In genomic region chr2:128966236-128966635, GRCm38 (mm10) we compare ENCODE assay signal across 9 mouse cellular contexts. TPM values are rescaled to one million over a fixed set of nuclear protein-coding genes. Genes with fewer than 3 reads are reported as not detected.
DNase-seq lines count a peak whose midpoint lies in the region; ATAC-seq and TF ChIP-seq lines count a peak whose summit lies in the region.
"Had no signal": no experiment of that assay in that cellular context is flagged by ENCODE, and none has a peak within 500 bp of the region (broad histone marks: within the 10 kb centered on the region; RNA-seq: fewer than 3 reads in every experiment).

No protein-coding gene starts in this region.

- no peaks in the 10 kb centered on the region for H3K27me3 ChIP-seq in embryonic facial prominence, embryonic 13.5 days
- no peaks in the 10 kb centered on the region for H3K27me3 ChIP-seq in hindbrain, postnatal 0 days (ENCODE audit: insufficient read depth, low read length)
- H3K27me3 ChIP-seq in midbrain, embryonic 16.5 days (ENCODE audit: control insufficient read depth, insufficient read depth, low read depth, low read length): no peaks in the 10 kb centered on the region

- intact Hi-C loops in left cerebral cortex, adult 2 months (cut with DNase I): loop anchor here (5.0 kb wide), 1 partner anchor 101 kb away; the partner anchor contains the start of gene Ttl
- intact Hi-C loops in left cerebral cortex, postnatal 14 days (cut with DNase I): no loop called here

- no peak overlapping the region for H3K9ac ChIP-seq in embryonic facial prominence, embryonic 13.5 days
- H3K9ac ChIP-seq in hindbrain, postnatal 0 days (replicated peaks; ENCODE audit: low read length): peak overlapping the region; percentile 100
- H3K9ac ChIP-seq in midbrain, embryonic 16.5 days (ENCODE audit: low read depth, low read length): no peak overlapping the region

- H3K9me3 ChIP-seq in embryonic facial prominence, embryonic 13.5 days: no peaks in the 10 kb centered on the region
- no peaks in the 10 kb centered on the region for H3K9me3 ChIP-seq in hindbrain, postnatal 0 days (ENCODE audit: low read length)
- H3K9me3 ChIP-seq in midbrain, embryonic 16.5 days (replicated peaks; ENCODE audit: control insufficient read depth, low read length, poor library complexity, severe bottlenecking): no peaks in the 10 kb centered on the region

- no peak for ATAC-seq in embryonic facial prominence, embryonic 13.5 days (ENCODE audit: insufficient number of reproducible peaks, insufficient read depth, low FRiP score, low TSS enrichment, low read depth)
- no peak for ATAC-seq in hindbrain, postnatal 0 days
- ATAC-seq in midbrain, embryonic 16.5 days: no peak

- H3K4me3 ChIP-seq in left cerebral cortex, adult 2 months: peak overlapping the region; percentile 97
- H3K4me3 ChIP-seq in embryonic facial prominence, embryonic 13.5 days: peak overlapping the region; percentile 86
- peak overlapping the region; percentile 95 for H3K4me3 ChIP-seq in hindbrain, postnatal 0 days (ENCODE audit: low read length)
- peak overlapping the region; percentile 91 for H3K4me3 ChIP-seq in midbrain, embryonic 16.5 days (ENCODE audit: low read depth, low read length)

- TF ChIP-seq CTCF in left cerebral cortex, adult 2 months (IDR thresholded peaks at IDR 0.05): no peak
- TF ChIP-seq CTCF in hindbrain, postnatal 0 days (IDR thresholded peaks at IDR 0.05; ENCODE audit: low read depth): no peak

- peak overlapping the region; percentile 100; the same call in 1 of the 2 replicates for H3K27ac ChIP-seq in left cerebral cortex, adult 2 months
- peak overlapping the region; percentile 100 for H3K27ac ChIP-seq in embryonic facial prominence, embryonic 13.5 days
- H3K27ac ChIP-seq in hindbrain, postnatal 0 days: peak overlapping the region; percentile 100; the same call in 1 of the 2 replicates
- H3K27ac ChIP-seq in midbrain, embryonic 16.5 days (ENCODE audit: low read length): peak overlapping the region; percentile 53; the same call in 1 of the 2 replicates

- H3K36me3 ChIP-seq in embryonic facial prominence, embryonic 13.5 days: no peaks in the 10 kb centered on the region
- H3K36me3 ChIP-seq in hindbrain, postnatal 0 days (ENCODE audit: insufficient read depth, low read length): no peaks in the 10 kb centered on the region
- no peaks in the 10 kb centered on the region for H3K36me3 ChIP-seq in midbrain, embryonic 16.5 days (ENCODE audit: control insufficient read depth, insufficient read depth, low read length)

- WGBS in embryonic facial prominence, embryonic 13.5 days: 13% methylated on average over 6 of the region's 6 CpGs
- 6% methylated on average over 6 of the region's 6 CpGs for WGBS in hindbrain, postnatal 0 days
- 2% methylated on average over 6 of the region's 6 CpGs for WGBS in midbrain, embryonic 16.5 days

- H3K4me1 ChIP-seq in embryonic facial prominence, embryonic 13.5 days: peaks cover 10% of the 10 kb centered on the region
- 0 out of 2 replicates have a peak, but pooled peaks cover 2% of the 10 kb centered on the region for H3K4me1 ChIP-seq in hindbrain, postnatal 0 days (ENCODE audit: insufficient read depth, low read length)
- peaks cover 10% of the 10 kb centered on the region for H3K4me1 ChIP-seq in midbrain, embryonic 16.5 days (ENCODE audit: control insufficient read depth, insufficient read depth, low read length)

- H3K4me2 ChIP-seq in embryonic facial prominence, embryonic 13.5 days: peak overlapping the region; percentile 63
- peak overlapping the region; percentile 62 for H3K4me2 ChIP-seq in hindbrain, postnatal 0 days (ENCODE audit: low read depth, low read length)
- peak overlapping the region; percentile 46 for H3K4me2 ChIP-seq in midbrain, embryonic 16.5 days (ENCODE audit: low read length)

- no peak for DNase-seq in left cerebral cortex, adult 2 months (ENCODE audit: extremely low spot score in 1 of 2, low spot score in 2 of 2)
- no peak for DNase-seq in left cerebral cortex, postnatal 14 days (ENCODE audit: low spot score in 2 of 2)
- DNase-seq in hindbrain, postnatal 0 days (ENCODE audit: low spot score): peak; percentile 12
- DNase-seq in adrenal gland, postnatal 4 days (ENCODE audit: low spot score in 2 of 2): no peak
- no peak for DNase-seq in thymus, postnatal 14 days
- no peak for DNase-seq in thymus, adult 18-20 months
- DNase-seq: left cerebral cortex, postnatal 4 days had no signal

RNA-seq across cellular contexts. Expression of gene Zc3h6, which starts 1.0 kb away (rescaled TPM):
- 10 to 100 TPM; 14.4 to 19.8 TPM for total RNA-seq in left cerebral cortex, adult 2 months (2021)
- 10 to 100 TPM; 11.4 to 13.3 TPM for total RNA-seq in left cerebral cortex, postnatal 14 days (2021)
- polyA plus RNA-seq in embryonic facial prominence, embryonic 13.5 days (2015; fragmentation: Nextera tagmentation; extraction: Ambion mirVana): 2.3 and 3.7 TPM in 2 replicates
- total RNA-seq in hindbrain, postnatal 0 days (2014; rRNA removed): 5.3 and 13.4 TPM in 2 replicates
- 4.5 and 4.6 TPM in 2 replicates for polyA plus RNA-seq in hindbrain, postnatal 0 days (2015; fragmentation: Nextera tagmentation; extraction: Ambion mirVana)
- polyA plus RNA-seq in midbrain, embryonic 16.5 days (2015; fragmentation: Nextera tagmentation; extraction: Ambion mirVana): 3.7 and 4.2 TPM in 2 replicates
- 10 to 100 TPM; 13.3 to 17.0 TPM for total RNA-seq in adrenal gland, postnatal 4 days (2021)

RNA-seq across cellular contexts. Expression of gene Gm10762, which starts 1.3 kb away (rescaled TPM):
- 1 to 10 TPM; 5.0 to 5.4 TPM for total RNA-seq in left cerebral cortex, adult 2 months (2021)
- 1 to 10 TPM; 7.3 to 7.4 TPM for total RNA-seq in left cerebral cortex, postnatal 14 days (2021)
- polyA plus RNA-seq in embryonic facial prominence, embryonic 13.5 days (2015; fragmentation: Nextera tagmentation; extraction: Ambion mirVana): 24.1 TPM in 2 replicates
- 22.2 and 33.4 TPM in 2 replicates for total RNA-seq in hindbrain, postnatal 0 days (2014; rRNA removed)
- polyA plus RNA-seq in hindbrain, postnatal 0 days (2015; fragmentation: Nextera tagmentation; extraction: Ambion mirVana): 19.8 and 22.0 TPM in 2 replicates
- 15.8 and 18.8 TPM in 2 replicates for polyA plus RNA-seq in midbrain, embryonic 16.5 days (2015; fragmentation: Nextera tagmentation; extraction: Ambion mirVana)
- 10 to 100 TPM; 10.9 to 11.6 TPM for total RNA-seq in adrenal gland, postnatal 4 days (2021)

RNA-seq across cellular contexts. Expression of gene Zc3h8, which starts 22.4 kb away (rescaled TPM):
- total RNA-seq in left cerebral cortex, adult 2 months (2021): 1 to 10 TPM; 6.8 to 7.1 TPM
- total RNA-seq in left cerebral cortex, postnatal 14 days (2021): 1 to 10 TPM; 6.7 to 7.0 TPM
- 8.8 and 8.9 TPM in 2 replicates for polyA plus RNA-seq in embryonic facial prominence, embryonic 13.5 days (2015; fragmentation: Nextera tagmentation; extraction: Ambion mirVana)
- total RNA-seq in hindbrain, postnatal 0 days (2014; rRNA removed): 1.5 and 1.7 TPM in 2 replicates
- polyA plus RNA-seq in hindbrain, postnatal 0 days (2015; fragmentation: Nextera tagmentation; extraction: Ambion mirVana): 11.5 and 14.0 TPM in 2 replicates
- 16.1 and 17.7 TPM in 2 replicates for polyA plus RNA-seq in midbrain, embryonic 16.5 days (2015; fragmentation: Nextera tagmentation; extraction: Ambion mirVana)
- total RNA-seq in adrenal gland, postnatal 4 days (2021): 1 to 10 TPM; 3.7 to 4.1 TPM
